Mouse (Mus musculus) liver, postnatal 0 days (tissue): ENCODE data around the gene Trappc13.

Experiments
- CTCF ChIP-seq: sonication (generic); IDR thresholded peaks from 2 replicates; pipeline ENCODE4 v1.5.1; 2016; ENCODE audit warnings: antibody characterized with exemption, low read depth
- EP300 ChIP-seq: IDR thresholded peaks from 2 replicates; pipeline ENCODE4 v1.6.1; 2016; ENCODE audit warnings: antibody characterized with exemption, low read depth, mild to moderate bottlenecking

DNA sequence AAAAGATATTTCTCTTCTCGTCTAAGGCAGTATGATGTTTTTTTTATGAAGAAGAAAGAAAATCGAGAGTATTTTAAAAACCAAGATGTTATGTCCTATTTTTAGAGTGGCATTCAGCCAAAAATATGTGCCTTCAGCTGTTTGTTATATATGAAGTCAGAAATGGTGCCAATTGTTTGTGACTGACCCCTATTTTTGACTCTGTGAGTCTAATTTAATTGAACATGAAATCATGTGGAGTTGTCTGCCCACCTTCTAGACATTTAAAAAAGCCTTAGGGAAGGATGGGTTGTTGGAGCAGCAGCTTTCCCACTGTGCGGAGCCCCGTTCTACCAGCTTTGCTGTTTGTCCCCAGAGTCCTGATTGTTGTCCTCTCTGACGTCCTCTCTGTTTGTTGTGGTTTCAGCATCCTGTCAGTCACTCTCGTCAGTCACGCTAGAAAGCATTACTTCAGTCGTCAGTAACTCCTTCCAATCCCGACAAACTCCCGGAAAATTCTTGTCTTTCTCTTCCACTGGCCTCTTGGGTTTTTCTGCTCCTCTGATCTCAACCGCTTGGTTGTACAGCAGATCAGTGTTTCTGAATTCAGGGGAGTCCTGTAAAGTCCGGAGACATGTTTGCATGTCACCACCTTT, 65.9 kb downstream of the Trappc13 start:
- TF ChIP-seq CTCF: no peak
- TF ChIP-seq EP300: no peak
